Mouse (Mus musculus): ENCODE measurements around the gene Lgals1.

DNA sequence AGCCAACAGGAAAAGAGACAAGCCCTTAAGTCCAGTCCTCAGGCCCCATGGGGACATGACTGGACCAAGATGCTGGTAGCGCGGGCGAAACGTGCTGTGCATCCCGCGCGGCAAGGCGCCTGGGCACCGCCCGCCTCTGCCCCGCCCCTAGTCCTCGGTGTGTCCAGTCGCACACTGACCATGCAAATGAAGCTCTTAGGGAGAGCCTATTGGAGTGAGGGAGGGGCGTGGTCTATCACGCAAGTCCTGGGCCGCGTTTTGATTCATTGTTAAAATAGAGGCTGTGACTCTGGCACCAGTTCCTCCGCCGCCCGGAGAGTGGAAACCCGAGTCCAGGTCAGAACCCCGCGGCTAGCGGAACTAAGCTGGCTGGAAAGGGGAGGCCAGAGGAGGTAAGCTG, 21.1 kb downstream of the Lgals1 start, which contains the start of gene Triobp:
- TF ChIP-seq CTCF (IDR thresholded peaks at IDR 0.05; ENCODE audit: low read depth, low read length) (no peak), TAL1 (conservative IDR thresholded peaks at IDR 0.05; ENCODE audit: low read depth, low read length) (no peak), POLR2AphosphoS5 (IDR thresholded peaks at IDR 0.05; ENCODE audit: insufficient replicate concordance, low read depth, low read length) (no peak)
